Mouse (Mus musculus): ENCODE measurements around the gene Smarcc2. TPM values are rescaled to one million over a fixed set of nuclear protein-coding genes. Genes with fewer than 3 reads are reported as not detected.

Smarcc2 gene
- polyA plus RNA-seq, 1 experiment: 26.3 TPM

GRCm38 (mm10) chr10:128445407-128445806 lies 13.6 kb upstream of the Smarcc2 start:
- H3K4me1 ChIP-seq (ENCODE audit: control insufficient read depth, insufficient read depth, low read length): peaks cover 2% of the 10 kb centered on the region
- TF ChIP-seq POLR2A (IDR thresholded peaks at IDR 0.05; ENCODE audit: insufficient read depth, low read length) (no peak), EP300 (IDR thresholded peaks at IDR 0.05; ENCODE audit: insufficient read depth, low read depth, low read length) (no peak), CTCF (IDR thresholded peaks at IDR 0.05; ENCODE audit: low read depth, low read length) (no peak)
- H3K9ac ChIP-seq (ENCODE audit: low read depth, poor library complexity, severe bottlenecking): no peak overlapping the region
- H3K36me3 ChIP-seq (ENCODE audit: control insufficient read depth, insufficient read depth, low read length, poor library complexity, severe bottlenecking): no peaks in the 10 kb centered on the region
- H3K27ac ChIP-seq (ENCODE audit: insufficient read depth, low read length): no peak overlapping the region
- H3K9me3 ChIP-seq (replicated peaks; ENCODE audit: control insufficient read depth, insufficient read depth, low read length, poor library complexity, severe bottlenecking): no peaks in the 10 kb centered on the region
- no peak overlapping the region for H3K4me3 ChIP-seq (ENCODE audit: low read depth, low read length)
- no peaks in the 10 kb centered on the region for H3K27me3 ChIP-seq (ENCODE audit: control insufficient read depth, insufficient read depth, low read length, poor library complexity, severe bottlenecking)

- Histone ChIP-seq H3K27me3 (ENCODE audit: control insufficient read depth, insufficient read depth, low read length, poor library complexity, severe bottlenecking) (no peaks in the 10 kb centered on the region), H3K36me3 (ENCODE audit: control insufficient read depth, insufficient read depth, low read length, poor library complexity, severe bottlenecking) (no peaks in the 10 kb centered on the region), H3K9me3 (replicated peaks; ENCODE audit: control insufficient read depth, insufficient read depth, low read length, poor library complexity, severe bottlenecking) (no peaks in the 10 kb centered on the region), H3K4me3 (ENCODE audit: low read depth, low read length) (no peak overlapping the region), H3K27ac (ENCODE audit: insufficient read depth, low read length) (no peak overlapping the region), H3K9ac (ENCODE audit: low read depth, poor library complexity, severe bottlenecking) (no peak overlapping the region), H3K4me1 (ENCODE audit: control insufficient read depth, insufficient read depth, low read length) (no peaks in the 10 kb centered on the region)
- TF ChIP-seq CTCF (IDR thresholded peaks at IDR 0.05; ENCODE audit: low read depth, low read length): no peak
- TF ChIP-seq EP300 (IDR thresholded peaks at IDR 0.05; ENCODE audit: insufficient read depth, low read depth, low read length): no peak
- TF ChIP-seq POLR2A (IDR thresholded peaks at IDR 0.05; ENCODE audit: insufficient read depth, low read length): no peak
These were observed 8.0 kb upstream of the Smarcc2 start for GRCm38 (mm10) chr10:128451014-128451413.

- no peak for TF ChIP-seq EP300 (IDR thresholded peaks at IDR 0.05; ENCODE audit: insufficient read depth, low read depth, low read length)
- no peak for TF ChIP-seq POLR2A (IDR thresholded peaks at IDR 0.05; ENCODE audit: insufficient read depth, low read length)
- no peak for TF ChIP-seq CTCF (IDR thresholded peaks at IDR 0.05; ENCODE audit: low read depth, low read length)
- no peaks in the 10 kb centered on the region for H3K9me3 ChIP-seq (replicated peaks; ENCODE audit: control insufficient read depth, insufficient read depth, low read length, poor library complexity, severe bottlenecking)
- H3K9ac ChIP-seq (ENCODE audit: low read depth, poor library complexity, severe bottlenecking): peak overlapping the region; percentile 7; the same call in 1 of the 2 replicates
- no peaks in the 10 kb centered on the region for H3K36me3 ChIP-seq (ENCODE audit: control insufficient read depth, insufficient read depth, low read length, poor library complexity, severe bottlenecking)
- H3K4me1 ChIP-seq (ENCODE audit: control insufficient read depth, insufficient read depth, low read length): no peaks in the 10 kb centered on the region
- no peak overlapping the region for H3K27ac ChIP-seq (ENCODE audit: insufficient read depth, low read length)
- H3K4me3 ChIP-seq (ENCODE audit: low read depth, low read length): no peak overlapping the region
- H3K27me3 ChIP-seq (ENCODE audit: control insufficient read depth, insufficient read depth, low read length, poor library complexity, severe bottlenecking): no peaks in the 10 kb centered on the region
These were observed 4.6 kb upstream of the Smarcc2 start for GRCm38 (mm10) chr10:128454471-128454870.

GRCm38 (mm10) chr10:128455280-128455679 lies 3.8 kb upstream of the Smarcc2 start:
- H3K36me3 ChIP-seq (ENCODE audit: control insufficient read depth, insufficient read depth, low read length, poor library complexity, severe bottlenecking): no peaks in the 10 kb centered on the region
- H3K4me3 ChIP-seq (ENCODE audit: low read depth, low read length): peak overlapping the region; percentile 25; the same call in 1 of the 2 replicates
- no peak overlapping the region for H3K27ac ChIP-seq (ENCODE audit: insufficient read depth, low read length)

GRCm38 (mm10) chr10:128457676-128458075 lies 1.4 kb upstream of the Smarcc2 start:
- H3K4me3 ChIP-seq (ENCODE audit: low read depth, low read length): no peak overlapping the region
- H3K9me3 ChIP-seq (replicated peaks; ENCODE audit: control insufficient read depth, insufficient read depth, low read length, poor library complexity, severe bottlenecking): no peaks in the 10 kb centered on the region
- H3K4me1 ChIP-seq (ENCODE audit: control insufficient read depth, insufficient read depth, low read length): no peaks in the 10 kb centered on the region
- no peak overlapping the region for H3K9ac ChIP-seq (ENCODE audit: low read depth, poor library complexity, severe bottlenecking)
- H3K27ac ChIP-seq (ENCODE audit: insufficient read depth, low read length): no peak overlapping the region
- H3K27me3 ChIP-seq (ENCODE audit: control insufficient read depth, insufficient read depth, low read length, poor library complexity, severe bottlenecking): no peaks in the 10 kb centered on the region
- no peak for TF ChIP-seq CTCF (IDR thresholded peaks at IDR 0.05; ENCODE audit: low read depth, low read length)
- TF ChIP-seq EP300 (IDR thresholded peaks at IDR 0.05; ENCODE audit: insufficient read depth, low read depth, low read length): no peak
- no peak for TF ChIP-seq POLR2A (IDR thresholded peaks at IDR 0.05; ENCODE audit: insufficient read depth, low read length)
- H3K36me3 ChIP-seq (ENCODE audit: control insufficient read depth, insufficient read depth, low read length, poor library complexity, severe bottlenecking): no peaks in the 10 kb centered on the region

More at GRCm38 (mm10) chr10:128455280-128455679, 3.8 kb upstream of the Smarcc2 start:
- TF ChIP-seq POLR2A (IDR thresholded peaks at IDR 0.05; ENCODE audit: insufficient read depth, low read length) (no peak), EP300 (IDR thresholded peaks at IDR 0.05; ENCODE audit: insufficient read depth, low read depth, low read length) (no peak), CTCF (IDR thresholded peaks at IDR 0.05; ENCODE audit: low read depth, low read length) (no peak)
- Histone ChIP-seq H3K9me3 (replicated peaks; ENCODE audit: control insufficient read depth, insufficient read depth, low read length, poor library complexity, severe bottlenecking) (no peaks in the 10 kb centered on the region), H3K27me3 (ENCODE audit: control insufficient read depth, insufficient read depth, low read length, poor library complexity, severe bottlenecking) (no peaks in the 10 kb centered on the region), H3K4me1 (ENCODE audit: control insufficient read depth, insufficient read depth, low read length) (no peaks in the 10 kb centered on the region), H3K9ac (ENCODE audit: low read depth, poor library complexity, severe bottlenecking) (peak overlapping the region; percentile 7; the same call in 1 of the 2 replicates)

GRCm38 (mm10) chr10:128458348-128458718 lies 715 bp upstream of the Smarcc2 start:
- H3K4me1 ChIP-seq (ENCODE audit: control insufficient read depth, insufficient read depth, low read length): no peaks in the 10 kb centered on the region
- no peaks in the 10 kb centered on the region for H3K27me3 ChIP-seq (ENCODE audit: control insufficient read depth, insufficient read depth, low read length, poor library complexity, severe bottlenecking)
- 0 out of 2 replicates have a peak, but pooled peaks cover 3% of the 10 kb centered on the region for H3K36me3 ChIP-seq (ENCODE audit: control insufficient read depth, insufficient read depth, low read length, poor library complexity, severe bottlenecking)
- H3K9me3 ChIP-seq (replicated peaks; ENCODE audit: control insufficient read depth, insufficient read depth, low read length, poor library complexity, severe bottlenecking): no peaks in the 10 kb centered on the region
- no peak overlapping the region for H3K27ac ChIP-seq (ENCODE audit: insufficient read depth, low read length)
- peak overlapping the region; percentile 84 for H3K9ac ChIP-seq (ENCODE audit: low read depth, poor library complexity, severe bottlenecking)
- TF ChIP-seq POLR2A (IDR thresholded peaks at IDR 0.05; ENCODE audit: insufficient read depth, low read length) (no peak), EP300 (IDR thresholded peaks at IDR 0.05; ENCODE audit: insufficient read depth, low read depth, low read length) (0 out of 2 replicates have a peak, but pooled peaks have one; percentile 42)
- H3K4me3 ChIP-seq (ENCODE audit: low read depth, low read length): peak overlapping the region; percentile 78

Data from ES-Bruce4 (cell line).